Mouse (Mus musculus): ENCODE data around the gene Exosc5.

Gene Exosc5

GRCm38 (mm10) chr7:25707581-25708292 is 48.8 kb downstream of the Exosc5 start:
- no peak for DNase-seq

GRCm38 (mm10) chr7:25709961-25710360 is 51.0 kb downstream of the Exosc5 start:
- DNase-seq, result no peak

- DNase-seq, result no peak
Measured at GRCm38 (mm10) chr7:25710519-25711130, 51.7 kb downstream of the Exosc5 start.

- no peak for DNase-seq
Measured at GRCm38 (mm10) chr7:25711165-25711564, 52.2 kb downstream of the Exosc5 start.

- peak; percentile 69 for DNase-seq
Measured at GRCm38 (mm10) chr7:25711731-25712197, 52.8 kb downstream of the Exosc5 start.

GRCm38 (mm10) chr7:25712801-25713200 is 53.8 kb downstream of the Exosc5 start:
- no peak for DNase-seq

GRCm38 (mm10) chr7:25714581-25714980 is 55.6 kb downstream of the Exosc5 start:
- no peak for DNase-seq

- DNase-seq, result no peak
Measured at GRCm38 (mm10) chr7:25715731-25716271, 56.8 kb downstream of the Exosc5 start.

GRCm38 (mm10) chr7:25717478-25717877 is 58.5 kb downstream of the Exosc5 start:
- no peak for DNase-seq

- peak; percentile 93 for DNase-seq
Measured at GRCm38 (mm10) chr7:25718788-25719417, 59.9 kb downstream of the Exosc5 start, which contains the start of gene Ccdc97. Ccdc97 (minus strand) TSS chr7:25719088.

- peak; percentile 77 for DNase-seq
Measured at GRCm38 (mm10) chr7:25719761-25720610, 61.0 kb downstream of the Exosc5 start.

GRCm38 (mm10) chr7:25720760-25721159 is 61.8 kb downstream of the Exosc5 start:
- no peak for DNase-seq
